Mouse (Mus musculus): ENCODE results near the gene Pkhd1. TPM values are rescaled to one million over a fixed set of nuclear protein-coding genes. Genes with fewer than 3 reads are reported as not detected.
A peak's percentile ranks its signal among the peaks of the same experiment; 100 is the strongest.

Gene Pkhd1
- polyA plus RNA-seq, 1 experiment from 2014 or later, result 0.33 TPM

DNA sequence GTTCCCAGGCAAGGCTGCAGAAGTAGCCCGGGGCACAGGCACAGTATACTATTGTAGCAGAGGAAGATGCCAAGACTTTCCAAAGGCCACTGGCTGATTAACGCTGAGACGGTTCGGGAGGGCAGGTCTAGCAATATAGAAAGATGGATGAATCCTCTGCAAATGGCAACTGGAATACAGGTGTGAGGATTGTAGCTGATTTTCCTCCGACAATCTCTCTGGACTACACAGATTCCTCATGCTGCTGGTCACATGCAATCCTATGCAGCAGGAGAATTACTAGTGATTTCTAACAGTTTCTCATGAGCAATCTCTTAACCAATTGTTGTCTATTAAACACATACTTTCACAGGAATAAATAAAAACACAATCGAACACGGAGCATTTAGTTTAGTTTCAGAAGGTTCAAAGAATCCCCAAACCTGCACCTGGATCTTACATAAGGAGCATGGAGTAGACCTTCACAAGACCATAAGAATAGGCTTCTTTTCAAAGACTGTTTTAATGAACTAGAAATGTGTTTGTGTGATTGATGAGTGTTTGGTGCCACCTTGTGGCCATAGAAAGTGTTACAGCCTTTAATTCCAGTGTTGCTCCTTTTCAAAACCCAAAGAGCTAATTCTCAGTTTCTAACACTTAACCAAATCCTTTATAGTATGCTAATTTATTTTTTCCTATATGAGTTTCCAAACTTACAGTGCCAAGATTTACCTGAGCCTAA, 104.3 kb downstream of the Pkhd1 start:
- Histone ChIP-seq H3K4me2 (replicated peaks; ENCODE audit: low read depth, low read length) (no peak overlapping the region), H3K27me3 (replicated peaks; ENCODE audit: insufficient read depth, low read length) (no peaks in the 10 kb centered on the region), H3K4me3 (ENCODE audit: low read depth, low read length) (no peak overlapping the region), H3K9ac (replicated peaks; ENCODE audit: low read depth) (no peak overlapping the region), H3K36me3 (ENCODE audit: insufficient read depth, low read length) (no peaks in the 10 kb centered on the region), H3K9me3 (ENCODE audit: low read length) (no peaks in the 10 kb centered on the region), H3K27ac (ENCODE audit: low read length) (no peak overlapping the region), H3K4me1 (ENCODE audit: insufficient read depth, low read depth, low read length) (no peaks in the 10 kb centered on the region)
- TF ChIP-seq CTCF (IDR thresholded peaks at IDR 0.05) (peak; percentile 76), EP300 (IDR thresholded peaks at IDR 0.05) (no peak)
- WGBS, result 67% methylated on average over 7 of the region's 7 CpGs
- DNase-seq (ENCODE audit: low spot score), result peak; percentile 51
- no peak for ATAC-seq

DNA sequence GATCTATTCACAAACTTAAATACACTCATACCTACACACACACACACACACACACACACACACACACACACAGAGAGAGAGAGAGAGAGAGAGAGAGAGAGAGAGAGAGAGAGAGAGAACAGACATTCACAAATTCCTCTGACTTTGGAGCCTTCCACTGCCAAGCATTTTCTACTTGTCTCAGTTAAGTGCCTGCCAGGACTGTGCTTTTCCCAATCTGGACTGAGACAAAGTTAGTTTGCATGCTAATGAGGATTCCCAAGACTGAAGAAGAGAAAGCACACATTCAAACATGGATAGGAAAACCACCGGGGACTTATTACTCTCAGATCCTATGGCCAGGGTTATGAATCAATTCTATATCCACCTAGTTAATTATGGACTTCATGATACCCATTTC, 118.9 kb downstream of the Pkhd1 start:
- Histone ChIP-seq H3K9ac (replicated peaks; ENCODE audit: low read depth) (no peak overlapping the region), H3K27ac (ENCODE audit: low read length) (no peak overlapping the region), H3K9me3 (ENCODE audit: low read length) (no peaks in the 10 kb centered on the region), H3K36me3 (ENCODE audit: insufficient read depth, low read length) (no peaks in the 10 kb centered on the region), H3K27me3 (replicated peaks; ENCODE audit: insufficient read depth, low read length) (no peaks in the 10 kb centered on the region), H3K4me2 (replicated peaks; ENCODE audit: low read depth, low read length) (no peak overlapping the region), H3K4me3 (ENCODE audit: low read depth, low read length) (no peak overlapping the region), H3K4me1 (ENCODE audit: insufficient read depth, low read depth, low read length) (no peaks in the 10 kb centered on the region)
- DNase-seq (ENCODE audit: low spot score) (no peak), ATAC-seq (no peak)
- WGBS, result 80% methylated on average over 1 of the region's 1 CpGs
- TF ChIP-seq CTCF (IDR thresholded peaks at IDR 0.05) (no peak), EP300 (IDR thresholded peaks at IDR 0.05) (no peak)

DNA sequence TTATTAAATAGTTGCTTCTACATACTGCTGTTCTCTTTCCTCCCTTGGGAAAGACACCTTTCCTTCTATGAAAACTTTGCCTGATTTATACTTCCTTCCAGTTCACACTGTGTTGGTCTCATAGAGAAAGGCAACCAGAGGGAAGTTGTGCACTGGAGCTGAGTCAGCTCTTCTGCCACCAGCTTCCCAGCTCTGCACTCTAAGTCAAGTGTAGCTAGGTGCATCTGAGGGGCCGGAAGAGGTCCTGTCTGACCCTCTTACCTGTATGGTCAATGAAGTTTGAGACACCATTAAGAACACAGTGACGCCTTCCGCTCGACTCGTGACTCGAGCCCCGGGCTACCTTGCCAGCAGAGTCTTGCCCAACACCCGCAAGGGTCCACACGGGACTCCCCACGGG, 131.8 kb downstream of the Pkhd1 start:
- Histone ChIP-seq H3K27me3 (replicated peaks; ENCODE audit: insufficient read depth, low read length) (no peaks in the 10 kb centered on the region), H3K36me3 (ENCODE audit: insufficient read depth, low read length) (no peaks in the 10 kb centered on the region), H3K27ac (ENCODE audit: low read length) (no peak overlapping the region), H3K4me1 (ENCODE audit: insufficient read depth, low read depth, low read length) (no peaks in the 10 kb centered on the region), H3K9me3 (ENCODE audit: low read length) (no peaks in the 10 kb centered on the region), H3K9ac (replicated peaks; ENCODE audit: low read depth) (no peak overlapping the region), H3K4me2 (replicated peaks; ENCODE audit: low read depth, low read length) (no peak overlapping the region), H3K4me3 (ENCODE audit: low read depth, low read length) (no peak overlapping the region)
- no peak for ATAC-seq
- TF ChIP-seq EP300 (IDR thresholded peaks at IDR 0.05), result no peak
- TF ChIP-seq CTCF (IDR thresholded peaks at IDR 0.05), result no peak
- no peak for DNase-seq (ENCODE audit: low spot score)
- 96% methylated on average over 8 of the region's 10 CpGs for WGBS

DNA sequence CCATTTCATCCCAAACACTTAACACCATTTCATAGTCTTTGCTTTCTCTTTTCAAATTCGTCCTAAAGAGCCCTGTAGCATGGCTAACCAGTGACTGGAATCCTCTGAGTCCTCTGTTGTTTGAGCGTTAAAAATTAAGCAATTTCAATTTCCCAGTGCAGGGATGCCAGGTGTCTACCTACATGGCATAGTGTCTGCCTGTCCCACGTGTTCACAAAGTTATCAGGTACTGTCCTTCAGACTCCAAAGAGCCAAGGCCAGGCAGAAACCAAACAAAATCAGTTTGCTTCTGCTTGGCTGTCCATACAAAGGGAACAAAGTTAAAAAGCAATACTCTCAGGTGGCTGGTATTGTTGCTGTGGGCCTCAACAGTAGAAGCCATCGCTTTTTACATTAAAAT, 136.0 kb downstream of the Pkhd1 start:
- Histone ChIP-seq H3K9ac (replicated peaks; ENCODE audit: low read depth) (no peak overlapping the region), H3K4me1 (ENCODE audit: insufficient read depth, low read depth, low read length) (no peaks in the 10 kb centered on the region), H3K9me3 (ENCODE audit: low read length) (no peaks in the 10 kb centered on the region), H3K4me3 (ENCODE audit: low read depth, low read length) (no peak overlapping the region), H3K27me3 (replicated peaks; ENCODE audit: insufficient read depth, low read length) (no peaks in the 10 kb centered on the region), H3K36me3 (ENCODE audit: insufficient read depth, low read length) (no peaks in the 10 kb centered on the region), H3K4me2 (replicated peaks; ENCODE audit: low read depth, low read length) (no peak overlapping the region), H3K27ac (ENCODE audit: low read length) (no peak overlapping the region)
- ATAC-seq (no peak), DNase-seq (ENCODE audit: low spot score) (no peak)
- TF ChIP-seq EP300 (IDR thresholded peaks at IDR 0.05), result no peak
- no peak for TF ChIP-seq CTCF (IDR thresholded peaks at IDR 0.05)
- 62% methylated on average over 4 of the region's 4 CpGs for WGBS

DNA sequence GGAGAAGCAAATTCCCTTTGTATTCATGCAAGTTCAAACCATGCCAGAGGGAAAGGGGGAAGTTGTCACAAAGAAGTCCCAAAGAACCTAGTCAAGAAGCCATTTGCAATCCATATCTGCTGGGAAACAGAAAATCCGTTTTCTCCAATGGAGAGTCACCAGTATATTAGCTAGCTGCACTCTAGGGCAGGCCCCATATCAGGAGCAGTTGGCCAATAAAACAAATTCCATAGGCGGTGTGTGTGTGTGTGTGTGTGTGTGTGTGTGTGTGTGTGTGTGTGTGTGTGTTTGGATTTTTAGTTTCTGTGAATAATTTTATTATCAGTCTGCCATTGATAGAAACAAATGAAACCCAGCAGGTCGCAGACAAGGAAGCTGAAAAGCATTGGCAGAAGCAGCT, 139.2 kb downstream of the Pkhd1 start:
- no peak overlapping the region for H3K4me2 ChIP-seq (replicated peaks; ENCODE audit: low read depth, low read length)
- DNase-seq (ENCODE audit: low spot score), result no peak
- no peak overlapping the region for H3K27ac ChIP-seq (ENCODE audit: low read length)
- H3K4me1 ChIP-seq (ENCODE audit: insufficient read depth, low read depth, low read length), result no peaks in the 10 kb centered on the region
- 65% methylated on average over 3 of the region's 3 CpGs for WGBS
- no peaks in the 10 kb centered on the region for H3K27me3 ChIP-seq (replicated peaks; ENCODE audit: insufficient read depth, low read length)
- H3K36me3 ChIP-seq (ENCODE audit: insufficient read depth, low read length), result no peaks in the 10 kb centered on the region
- H3K4me3 ChIP-seq (ENCODE audit: low read depth, low read length), result no peak overlapping the region
- TF ChIP-seq EP300 (IDR thresholded peaks at IDR 0.05) (no peak), CTCF (IDR thresholded peaks at IDR 0.05) (no peak)
- no peak for ATAC-seq
- no peak overlapping the region for H3K9ac ChIP-seq (replicated peaks; ENCODE audit: low read depth)
- H3K9me3 ChIP-seq (ENCODE audit: low read length), result no peaks in the 10 kb centered on the region

DNA sequence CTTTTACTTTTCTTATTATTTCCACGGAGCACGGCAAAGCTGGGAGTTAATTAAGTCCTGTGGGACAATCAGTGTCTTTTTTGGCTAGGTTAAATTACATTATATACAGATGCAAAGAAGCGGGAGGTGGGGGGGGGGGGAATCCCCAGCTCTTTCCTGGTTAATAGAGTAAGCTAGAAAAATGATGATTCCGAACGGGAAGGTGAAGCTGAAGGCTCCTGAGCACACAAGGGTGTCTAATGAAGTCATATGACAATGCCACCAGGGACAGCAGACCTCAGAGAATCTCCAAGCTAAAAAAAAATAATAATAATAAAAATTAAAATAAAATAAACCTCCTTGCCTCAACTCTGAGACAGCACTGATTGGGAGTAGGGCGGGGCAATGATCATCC, 139.6 kb downstream of the Pkhd1 start:
- Histone ChIP-seq H3K36me3 (ENCODE audit: insufficient read depth, low read length) (no peaks in the 10 kb centered on the region), H3K4me3 (ENCODE audit: low read depth, low read length) (0 out of 2 replicates have a peak overlapping the region, but pooled peaks have one; percentile 10), H3K9me3 (ENCODE audit: low read length) (no peaks in the 10 kb centered on the region), H3K4me1 (ENCODE audit: insufficient read depth, low read depth, low read length) (no peaks in the 10 kb centered on the region), H3K4me2 (replicated peaks; ENCODE audit: low read depth, low read length) (peak overlapping the region; percentile 48), H3K9ac (replicated peaks; ENCODE audit: low read depth) (no peak overlapping the region), H3K27ac (ENCODE audit: low read length) (no peak overlapping the region), H3K27me3 (replicated peaks; ENCODE audit: insufficient read depth, low read length) (no peaks in the 10 kb centered on the region)
- ATAC-seq, result no peak
- no peak for DNase-seq (ENCODE audit: low spot score)
- WGBS, result 21% methylated on average over 6 of the region's 6 CpGs
- TF ChIP-seq CTCF (IDR thresholded peaks at IDR 0.05), result no peak
- TF ChIP-seq EP300 (IDR thresholded peaks at IDR 0.05), result no peak

All from lung, postnatal 0 days (tissue).